Mouse (Mus musculus) kidney, postnatal 4 days (tissue): ENCODE measurements around the gene Gm28035.

Experiments used
- DNase-seq, 2 experiments: peaks; one replicate each; pipeline ENCODE4 v3.0.0; 2021; ENCODE audit warnings: mixed read lengths in 2 of 2

Gm28035 gene

DNA sequence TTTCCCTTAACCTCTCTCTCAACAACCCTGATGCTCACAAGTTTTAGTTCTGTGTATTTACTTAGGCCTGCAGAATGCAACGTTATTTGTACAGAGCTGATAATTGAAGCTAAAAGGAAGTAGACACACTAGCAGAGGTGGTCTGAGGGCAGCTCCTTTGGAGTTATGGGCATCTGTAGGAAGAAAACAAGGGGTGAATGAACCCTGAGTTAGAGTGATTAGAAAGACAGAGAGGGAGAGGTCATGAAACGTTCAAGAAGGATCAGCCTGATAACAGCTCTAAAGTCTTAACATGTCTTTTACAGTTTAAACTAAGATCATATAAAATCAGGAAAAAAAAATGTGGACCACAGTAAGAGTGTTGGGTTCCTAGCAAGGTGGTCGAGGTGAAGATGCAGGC lies 69.0 kb downstream of the Gm28035 start:
- no peak for DNase-seq

- no peak for DNase-seq
Measured at GRCm38 (mm10) chr2:30311481-30311880, 71.1 kb downstream of the Gm28035 start.

DNA sequence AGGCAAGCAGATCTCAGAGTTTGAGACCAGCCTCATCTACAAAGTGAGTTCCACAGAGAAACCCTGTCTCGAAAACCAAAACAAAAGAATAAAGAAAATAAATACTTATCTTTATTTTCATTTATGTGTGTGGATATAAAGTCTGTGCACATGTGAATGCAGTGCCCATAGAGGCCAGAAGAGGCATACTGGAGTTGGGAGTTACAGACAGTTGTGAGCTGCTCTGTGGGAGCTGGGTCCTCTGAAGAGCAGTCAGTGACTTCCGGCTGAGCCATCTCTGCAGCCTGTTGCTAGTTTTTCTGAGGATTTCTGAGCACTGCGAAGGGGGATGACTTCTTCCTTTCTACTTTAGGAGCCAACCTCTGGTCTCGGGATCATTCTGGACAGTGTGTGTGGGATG lies 75.8 kb downstream of the Gm28035 start:
- no peak for DNase-seq

GRCm38 (mm10) chr2:30316955-30317354 lies 76.6 kb downstream of the Gm28035 start:
- DNase-seq: no peak

DNA sequence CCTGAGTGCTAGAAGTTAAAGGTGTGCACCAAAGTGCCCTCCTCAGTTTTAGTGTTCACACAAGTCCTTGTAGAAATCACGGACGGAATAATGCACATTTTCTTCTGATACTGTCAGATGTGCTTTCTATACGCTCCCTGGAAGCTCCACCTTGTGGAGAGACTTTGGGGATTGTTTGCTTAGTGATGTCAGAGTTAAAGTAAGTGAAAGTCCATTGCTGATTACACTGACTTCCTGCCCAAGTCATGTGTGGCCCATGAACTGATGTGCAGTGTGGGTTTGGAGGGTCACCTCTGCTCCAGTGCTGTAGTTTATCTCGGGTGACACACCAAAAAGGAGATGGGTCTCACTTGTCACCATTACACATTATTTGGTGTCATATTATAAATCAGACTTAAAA lies 78.9 kb downstream of the Gm28035 start:
- DNase-seq: no peak

DNA sequence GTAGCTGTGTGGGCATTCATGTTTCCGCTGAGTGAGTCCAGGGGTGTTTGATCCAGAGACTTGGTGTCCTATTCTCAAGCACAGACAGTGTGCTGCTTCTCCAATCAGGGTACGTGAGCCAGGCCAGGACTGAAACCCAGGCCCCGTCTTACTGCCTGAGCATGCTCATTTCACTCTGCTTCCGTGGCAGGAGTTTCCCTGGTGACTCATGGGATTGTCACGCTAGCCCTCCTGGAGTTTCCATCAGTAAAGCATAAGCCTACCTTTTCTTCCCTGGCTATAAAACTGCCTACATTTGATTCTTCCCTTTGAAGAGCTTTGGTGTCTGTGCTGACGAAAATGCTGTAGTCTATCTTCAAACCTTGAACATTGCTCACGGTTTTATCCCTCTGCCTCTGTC lies 82.7 kb downstream of the Gm28035 start:
- DNase-seq: no peak

- no peak for DNase-seq
Measured at GRCm38 (mm10) chr2:30325296-30325695, 84.9 kb downstream of the Gm28035 start.

- no peak for DNase-seq
Measured at GRCm38 (mm10) chr2:30327276-30327675, 86.9 kb downstream of the Gm28035 start.

- DNase-seq: no peak
Measured at GRCm38 (mm10) chr2:30328791-30329190, 88.4 kb downstream of the Gm28035 start.
